Mouse (Mus musculus) right cerebral cortex, postnatal 4 days (tissue): ENCODE measurements around the gene Bglap2.
A peak's percentile ranks its signal among the peaks of the same experiment; 100 is the strongest.
"Not testable (repeated sequence)": the region's sequence is repeated elsewhere in the genome, so short reads cannot be mapped to it uniquely, and the experiment has no call there.

ENCODE experiments used
- DNase-seq: peaks from one replicate; pipeline ENCODE4 v3.0.0-alpha.2; 2022

Gene Bglap2

DNA sequence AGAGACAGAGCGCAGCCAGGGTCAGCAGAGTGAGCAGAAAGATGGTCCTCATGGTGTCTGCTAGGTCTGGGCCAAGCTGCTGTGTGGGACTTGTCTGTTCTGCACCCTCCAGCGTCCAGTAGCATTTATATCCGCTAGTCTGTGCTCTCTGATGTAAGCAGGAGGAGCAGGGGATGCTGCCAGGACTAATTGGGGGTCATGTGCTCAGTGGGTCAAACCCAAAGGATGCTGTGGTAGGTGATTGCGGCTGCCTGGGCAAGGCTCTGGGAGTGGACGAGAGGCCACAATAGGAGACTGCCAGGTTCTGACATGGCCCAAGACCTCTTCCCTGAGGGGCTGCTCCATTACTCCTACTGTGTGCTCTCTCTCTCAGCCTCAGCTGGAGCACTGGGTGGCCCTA is 5.9 kb upstream of the Bglap2 start, which contains the start of gene Bglap:
TSS of gene Bglap (minus strand) at position 101 of the 400 bp plus-strand sequence.
- no peak for DNase-seq

DNA sequence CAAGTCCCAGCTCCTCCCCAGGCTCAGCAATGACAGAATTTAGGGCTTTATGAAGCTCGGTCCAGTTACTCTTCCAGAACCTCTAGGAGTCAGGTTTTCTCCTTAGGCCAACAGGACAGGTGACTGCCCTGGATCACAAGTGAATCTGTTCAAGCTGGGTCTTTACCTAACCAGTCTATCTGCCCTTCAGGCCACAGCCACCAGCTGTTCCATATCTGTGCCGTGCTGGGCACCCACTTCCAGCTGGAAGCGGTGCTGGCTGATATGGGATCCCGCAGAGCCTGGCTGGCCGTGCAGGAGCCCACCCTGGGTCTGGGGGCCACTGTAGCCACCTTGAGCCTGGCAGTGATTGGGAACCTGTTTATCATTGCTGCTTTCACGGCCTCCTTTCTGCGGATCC is 3.9 kb upstream of the Bglap2 start:
- not testable (repeated sequence) for DNase-seq

DNA sequence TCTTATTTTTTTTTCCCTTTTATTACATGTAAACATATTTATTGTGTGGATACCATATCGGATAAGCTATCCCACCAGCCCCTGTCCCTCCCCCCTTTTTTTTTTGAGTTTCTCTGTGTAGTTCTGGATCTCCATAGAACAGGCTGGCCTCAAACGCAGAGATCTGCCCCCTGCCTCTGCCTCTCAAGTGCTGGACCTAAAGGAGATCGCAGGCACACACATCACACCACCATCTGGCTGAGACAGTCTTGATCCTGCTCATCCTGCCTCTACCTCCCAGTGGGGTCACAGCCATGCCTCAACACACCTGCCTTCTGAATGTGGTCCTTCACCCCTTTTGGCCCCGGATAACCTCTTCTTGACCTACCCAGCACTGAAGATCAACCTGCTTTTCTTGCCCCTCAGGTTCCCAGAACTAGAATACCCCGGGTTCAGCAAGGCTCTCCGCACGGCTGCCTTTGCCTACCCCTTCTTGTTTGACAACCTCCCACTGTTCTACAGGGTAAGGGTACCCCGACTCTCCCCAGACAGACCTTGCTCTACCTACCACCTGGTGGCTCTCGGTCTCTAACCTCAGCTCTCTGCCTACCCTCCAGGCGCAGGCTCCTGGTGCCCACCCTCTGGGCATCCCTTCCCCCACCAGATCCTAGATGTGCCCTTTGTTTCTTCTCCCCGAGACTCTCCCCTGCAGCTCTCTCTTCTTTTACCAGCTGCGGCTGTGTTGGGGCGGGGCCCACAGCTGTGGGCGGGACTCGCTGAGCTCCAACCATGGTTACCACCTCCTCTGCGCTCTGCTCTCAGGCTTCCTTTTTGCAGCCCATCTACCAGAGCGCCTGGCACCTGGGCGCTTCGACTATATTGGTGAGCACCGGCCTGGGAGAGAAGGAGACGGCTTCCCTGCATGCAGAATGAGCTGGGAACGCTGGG is 3.2 kb upstream of the Bglap2 start:
- not testable (repeated sequence) for DNase-seq

DNA sequence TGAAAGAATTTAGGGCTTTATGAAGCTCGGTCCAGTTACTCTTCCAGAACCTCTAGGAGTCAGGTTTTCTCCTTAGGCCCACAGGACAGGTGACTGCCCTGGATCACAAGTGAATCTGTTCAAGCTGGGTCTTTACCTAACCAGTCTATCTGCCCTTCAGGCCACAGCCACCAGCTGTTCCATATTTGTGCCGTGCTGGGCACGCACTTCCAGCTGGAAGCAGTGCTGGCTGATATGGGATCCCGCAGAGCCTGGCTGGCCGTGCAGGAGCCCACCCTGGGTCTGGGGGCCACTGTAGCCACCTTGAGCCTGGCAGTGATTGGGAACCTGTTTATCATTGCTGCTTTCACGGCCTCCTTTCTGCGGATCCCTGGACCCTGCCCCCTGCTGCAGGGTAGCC is 1.9 kb downstream of the Bglap2 start:
- DNase-seq, result not testable (repeated sequence)

- not testable (repeated sequence) for DNase-seq
Measured at GRCm38 (mm10) chr3:88375750-88376626, 2.5 kb downstream of the Bglap2 start.

DNA sequence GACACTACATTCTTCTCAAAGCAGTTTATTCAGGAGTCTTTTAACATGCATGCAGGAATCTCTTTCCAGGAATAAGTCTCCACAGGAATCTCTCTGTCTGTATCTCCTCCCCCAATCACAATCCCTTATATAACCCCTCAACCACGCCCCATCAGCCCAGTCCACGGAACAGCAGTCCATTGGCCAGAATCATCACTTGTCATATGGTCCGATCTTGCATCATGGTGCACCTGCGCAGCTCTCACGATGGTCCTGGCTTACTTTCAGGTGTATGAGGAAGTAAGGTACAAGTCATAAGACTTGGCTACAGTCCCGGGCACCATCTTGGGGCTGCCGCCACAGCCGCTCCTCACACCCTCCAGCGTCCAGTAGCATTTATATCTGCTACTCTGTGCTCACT is 5.9 kb downstream of the Bglap2 start, which contains the start of gene Bglap3:
TSS of gene Bglap3 (minus strand) at position 101 of the 400 bp plus-strand sequence.
- DNase-seq, result not testable (repeated sequence)

- not testable (repeated sequence) for DNase-seq
Measured at GRCm38 (mm10) chr3:88368511-88368910, 10.0 kb downstream of the Bglap2 start.

DNA sequence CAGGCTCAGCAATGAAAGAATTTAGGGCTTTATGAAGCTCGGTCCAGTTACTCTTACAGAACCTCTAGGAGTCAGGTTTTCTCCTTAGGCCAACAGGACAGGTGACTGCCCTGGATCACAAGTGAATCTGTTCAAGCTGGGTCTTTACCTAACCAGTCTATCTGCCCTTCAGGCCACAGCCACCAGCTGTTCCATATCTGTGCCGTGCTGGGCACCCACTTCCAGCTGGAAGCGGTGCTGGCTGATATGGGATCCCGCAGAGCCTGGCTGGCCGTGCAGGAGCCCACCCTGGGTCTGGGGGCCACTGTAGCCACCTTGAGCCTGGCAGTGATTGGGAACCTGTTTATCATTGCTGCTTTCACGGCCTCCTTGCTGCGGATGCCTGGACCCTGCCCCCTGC is 11.0 kb downstream of the Bglap2 start:
- DNase-seq, result not testable (repeated sequence)

DNA sequence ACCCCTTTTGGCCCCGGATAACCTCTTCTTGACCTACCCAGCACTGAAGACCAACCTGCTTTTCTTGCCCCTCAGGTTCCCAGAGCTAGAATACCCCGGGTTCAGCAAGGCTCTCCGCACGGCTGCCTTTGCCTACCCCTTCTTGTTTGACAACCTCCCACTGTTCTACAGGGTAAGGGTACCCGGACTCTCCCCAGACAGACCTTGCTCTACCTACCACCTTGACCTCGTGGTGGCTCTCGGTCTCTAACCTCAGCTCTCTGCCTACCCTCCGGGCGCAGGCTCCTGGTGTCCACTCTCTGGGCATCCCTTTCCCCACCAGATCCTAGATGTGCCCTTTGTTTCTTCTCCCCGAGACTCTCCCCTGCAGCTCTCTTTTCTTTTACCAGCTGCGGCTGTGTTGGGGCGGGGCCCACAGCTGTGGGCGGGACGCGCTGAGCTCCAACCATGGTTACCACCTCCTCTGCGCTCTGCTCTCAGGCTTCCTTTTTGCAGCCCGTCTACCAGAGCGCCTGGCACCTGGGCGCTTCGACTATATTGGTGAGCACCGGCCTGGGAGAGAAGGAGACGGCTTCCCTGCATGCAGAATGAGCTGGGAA is 11.6 kb downstream of the Bglap2 start:
- peak; percentile 37 for DNase-seq

GRCm38 (mm10) chr3:88365705-88366361 is 12.7 kb downstream of the Bglap2 start:
- DNase-seq, result no peak

GRCm38 (mm10) chr3:88364337-88364736 is 14.2 kb downstream of the Bglap2 start, which contains the start of gene Paqr6:
TSS of gene Paqr6 (plus strand) at chr3:88364584.
- DNase-seq, result peak; percentile 56

DNA sequence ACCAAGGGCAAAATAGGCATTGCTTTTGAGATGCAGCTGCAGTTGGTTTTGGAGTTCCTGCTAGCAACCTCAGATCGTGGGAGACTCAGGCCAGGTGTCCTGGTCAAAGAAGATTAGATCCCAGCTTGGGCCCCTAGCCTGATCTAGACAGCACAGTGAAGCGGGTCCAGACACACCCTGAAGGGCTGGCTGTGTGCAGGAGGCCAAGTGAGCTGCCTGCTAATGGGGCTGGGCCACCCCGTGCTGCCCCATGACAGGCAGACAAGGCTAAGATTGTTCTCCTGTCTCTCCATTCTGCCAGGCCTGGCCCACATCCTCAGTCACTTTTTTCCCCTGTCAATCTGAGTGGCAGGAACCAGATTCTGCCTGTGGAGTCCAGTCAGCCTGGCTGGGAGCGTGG is 14.8 kb downstream of the Bglap2 start:
- DNase-seq, result no peak

GRCm38 (mm10) chr3:88361612-88362313 is 16.7 kb downstream of the Bglap2 start:
- DNase-seq, result no peak

- no peak for DNase-seq
Measured at GRCm38 (mm10) chr3:88361096-88361495, 17.4 kb downstream of the Bglap2 start.

- DNase-seq, result no peak
Measured at GRCm38 (mm10) chr3:88359989-88360388, 18.5 kb downstream of the Bglap2 start.

DNA sequence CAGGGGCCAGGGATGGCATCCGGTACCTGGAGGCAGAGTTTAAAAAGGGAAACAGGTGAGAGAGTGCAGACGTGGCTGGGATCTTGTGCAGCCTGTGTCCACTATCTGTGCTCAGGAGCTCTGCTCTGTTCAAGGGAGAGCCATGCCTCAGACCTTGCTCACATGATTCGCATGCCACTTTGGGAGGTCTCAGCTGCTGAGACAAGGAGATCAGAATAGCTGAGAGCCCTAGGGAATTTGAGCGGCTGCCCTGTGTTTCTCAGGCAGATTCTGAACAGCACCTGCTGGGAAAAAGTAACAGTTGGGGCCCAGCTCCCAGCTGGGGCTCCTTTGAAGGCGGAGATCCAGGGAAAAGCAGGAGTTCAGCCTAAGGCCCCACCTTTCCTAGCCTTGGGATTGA is 18.9 kb downstream of the Bglap2 start:
- no peak for DNase-seq

DNA sequence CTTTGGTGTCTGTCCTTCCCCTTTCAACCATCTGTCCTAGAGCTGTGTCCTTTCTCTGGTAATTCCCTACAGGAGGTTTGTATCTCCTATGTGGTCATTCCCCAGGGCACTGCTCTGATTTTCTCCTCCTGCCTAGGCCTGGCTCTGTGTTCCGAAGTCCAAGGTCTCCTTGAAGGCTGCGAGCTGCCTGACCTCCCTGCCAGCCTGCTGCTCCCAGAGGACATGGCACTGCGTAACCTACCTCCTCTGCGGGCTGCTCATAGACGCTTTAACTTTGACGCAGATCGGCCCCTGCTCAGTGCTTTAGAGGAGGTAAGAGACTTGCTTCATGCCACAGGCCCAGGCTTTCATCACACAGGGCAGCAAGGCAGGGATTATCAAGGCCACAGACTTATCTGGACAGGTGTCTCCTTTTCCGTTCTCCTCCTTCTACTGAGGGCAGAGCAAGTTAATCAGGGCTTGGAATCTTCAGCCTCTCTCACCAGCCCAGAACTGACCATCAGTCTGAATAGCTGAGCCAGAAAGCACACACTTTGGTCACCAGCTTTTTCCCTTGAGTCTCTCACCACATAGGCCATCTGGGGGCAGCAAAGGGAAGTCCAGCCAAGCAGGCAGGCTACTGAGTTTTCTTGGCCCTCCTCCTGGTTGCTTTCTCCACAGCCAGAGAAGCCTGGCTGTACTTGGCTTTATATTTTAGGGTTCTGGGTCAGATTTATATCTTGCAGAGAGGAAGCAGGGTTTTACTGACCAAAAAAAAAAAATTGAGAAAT is 23.9 kb downstream of the Bglap2 start:
- DNase-seq, result no peak

DNA sequence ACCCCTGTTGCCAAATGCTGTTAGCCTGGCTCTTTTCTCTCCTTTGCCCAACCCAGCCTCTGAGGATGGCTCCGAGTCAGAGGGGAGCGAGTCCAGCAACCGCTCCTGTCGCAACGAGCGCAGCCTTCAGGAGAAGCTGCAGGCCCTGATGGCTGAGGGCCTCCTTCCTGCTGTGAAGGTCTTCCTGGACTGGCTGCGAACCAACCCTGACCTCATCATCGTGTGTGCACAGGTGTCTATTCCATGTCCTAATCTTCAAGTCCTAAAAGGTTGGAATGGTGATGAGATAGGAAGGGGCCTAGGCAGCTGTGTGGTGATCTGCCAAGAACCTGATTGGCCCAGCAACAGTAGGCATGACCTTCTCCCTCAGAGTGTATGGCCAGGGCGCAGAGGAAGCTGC is 25.6 kb downstream of the Bglap2 start:
- no peak for DNase-seq

GRCm38 (mm10) chr3:88350732-88351131 is 27.8 kb downstream of the Bglap2 start:
- no peak for DNase-seq

- DNase-seq, result no peak
Measured at GRCm38 (mm10) chr3:88339006-88339405, 39.5 kb downstream of the Bglap2 start.

- no peak for DNase-seq
Measured at GRCm38 (mm10) chr3:88338316-88338715, 40.2 kb downstream of the Bglap2 start.
